Mouse (Mus musculus) megakaryocyte, embryonic 14.5 days (primary cell): ENCODE data around the gene Gcgr.

Experiments used
- FLI1 ChIP-seq: IDR thresholded peaks from 2 replicates; pipeline ENCODE4 v1.6.1; 2012; ENCODE audit warnings: low read length, inconsistent platforms, mixed read lengths
- GATA1 ChIP-seq: IDR thresholded peaks from 3 replicates; pipeline ENCODE4 v1.6.1; 2012; ENCODE audit warnings: mixed read lengths, low read length, inconsistent platforms, borderline replicate concordance

GRCm38 (mm10) chr11:120510375-120511030, 20.0 kb upstream of the Gcgr start:
- TF ChIP-seq GATA1 (no peak), FLI1 (no peak)
